Mouse (Mus musculus) olfactory bulb, adult 2 months (tissue): Measurements from ENCODE around the gene Il22ra1.

ENCODE experiments used
- CTCF ChIP-seq: fragments of 200-500 bp; IDR thresholded peaks from 2 replicates; pipeline ENCODE4 v1.5.1; 2012; ENCODE audit warnings: low read depth, mild to moderate bottlenecking, low read length, moderate library complexity; ENCODE audit not compliant: insufficient read depth
- POLR2A ChIP-seq: fragments of 200-500 bp; IDR thresholded peaks from 2 replicates; pipeline ENCODE4 v1.6.1; 2012; ENCODE audit warnings: mild to moderate bottlenecking, low read depth, low read length, moderate library complexity; ENCODE audit not compliant: insufficient read depth

- no peak for TF ChIP-seq CTCF
- TF ChIP-seq POLR2A: no peak
Observed at GRCm38 (mm10) chr4:135774496-135774895, 46.5 kb downstream of the Il22ra1 start.
